Mouse (Mus musculus): ENCODE results near the gene Akip1. TPM values are rescaled to one million over a fixed set of nuclear protein-coding genes. Genes with fewer than 3 reads are reported as not detected.

The Akip1 gene
- total and polyA plus RNA-seq, 3 experiments = 35.0 to 46.2 (median 42.5) TPM

- Histone ChIP-seq H3K4me1 (ENCODE audit: control insufficient read depth in 1 of 2, insufficient read depth in 2 of 2) (peaks cover 3 to 11% of the 10 kb centered on the region in 2 experiments; a peak in 3 of 4 replicates), H3K9ac (ENCODE audit: insufficient read depth, low read depth) (no peak overlapping the region), H3K27ac (ENCODE audit: insufficient read depth, low read depth) (no peak overlapping the region), H3K4me2 (ENCODE audit: insufficient read depth, low read depth, poor library complexity, severe bottlenecking) (no peak overlapping the region), H3K36me3 (replicated peaks in 1 of 2; ENCODE audit: control insufficient read depth in 1 of 2, insufficient read depth in 1 of 2, low read length in 1 of 2) (no peaks in the 10 kb centered on the region), H3K79me2 (replicated peaks; ENCODE audit: control insufficient read depth, extremely low read depth, insufficient read depth, poor library complexity, severe bottlenecking) (no peaks in the 10 kb centered on the region; the same call in 1 of the 2 replicates), H3K27me3 (replicated peaks) (no peaks in the 10 kb centered on the region), H3K4me3 (replicated peaks in 1 of 3; ENCODE audit: low read depth in 2 of 3, low read length in 2 of 3, poor library complexity in 1 of 3) (no peak overlapping the region), H3K9me3 (replicated peaks; ENCODE audit: low read length) (no peaks in the 10 kb centered on the region)
- dilution Hi-C loops (cut with MboI; ENCODE audit: extremely low pct_ligation_motif_present, extremely low pct_unique_long_range_greater_than_20kb, low sequenced_read_pairs) (no loop called here), in situ Hi-C loops (cut with MboI; ENCODE audit: low pct_ligation_motif_present, low pct_unique_long_range_greater_than_20kb, low sequenced_read_pairs) (loop anchor here (10.0 kb wide), 1 partner anchor 175 kb away; no protein-coding TSS in a partner anchor)
- no peak for DNase-seq (ENCODE audit: extremely low read depth)
- TF ChIP-seq USF1 (IDR thresholded peaks at IDR 0.05; ENCODE audit: low read depth, low read length) (no peak), SMC3 (IDR thresholded peaks at IDR 0.05; ENCODE audit: low read depth, low read length) (peak; percentile 27; the same call in 1 of the 2 replicates), CTCF (conservative IDR thresholded peaks at IDR 0.05 in 1 of 2, IDR thresholded peaks at IDR 0.05 in 1 of 2; ENCODE audit: low read depth in 2 of 2, low read length in 2 of 2) (peak; percentile 6 to 53; a peak in 2 of 4 replicates), RAD21 (IDR thresholded peaks at IDR 0.05; ENCODE audit: low read depth, low read length) (peak; percentile 14), SIN3A (IDR thresholded peaks at IDR 0.05; ENCODE audit: low read length) (no peak), RCOR1 (conservative IDR thresholded peaks at IDR 0.05; ENCODE audit: low read depth, low read length) (no peak)
Measured at GRCm38 (mm10) chr7:109700213-109700612, 3.3 kb upstream of the Akip1 start.

- Histone ChIP-seq H3K36me3 (replicated peaks in 1 of 2; ENCODE audit: control insufficient read depth in 1 of 2, insufficient read depth in 1 of 2, low read length in 1 of 2) (peaks cover 4 to 7% of the 10 kb centered on the region in 2 experiments), H3K4me3 (replicated peaks in 1 of 3; ENCODE audit: low read depth in 2 of 3, low read length in 2 of 3, poor library complexity in 1 of 3) (no peak overlapping the region), H3K4me1 (ENCODE audit: control insufficient read depth in 1 of 2, insufficient read depth in 2 of 2) (peaks cover 5 to 35% of the 10 kb centered on the region in 2 experiments; a peak in 3 of 4 replicates), H3K27ac (ENCODE audit: insufficient read depth, low read depth) (no peak overlapping the region), H3K9ac (ENCODE audit: insufficient read depth, low read depth) (no peak overlapping the region), H3K27me3 (replicated peaks) (no peaks in the 10 kb centered on the region), H3K9me3 (replicated peaks; ENCODE audit: low read length) (no peaks in the 10 kb centered on the region), H3K79me2 (replicated peaks; ENCODE audit: control insufficient read depth, extremely low read depth, insufficient read depth, poor library complexity, severe bottlenecking) (no peaks in the 10 kb centered on the region; the same call in 1 of the 2 replicates), H3K4me2 (ENCODE audit: insufficient read depth, low read depth, poor library complexity, severe bottlenecking) (no peak overlapping the region)
- no peak for DNase-seq (ENCODE audit: extremely low read depth)
- TF ChIP-seq CHD1 (IDR thresholded peaks at IDR 0.05; ENCODE audit: low read depth, low read length) (no peak), KAT2A (IDR thresholded peaks at IDR 0.05; ENCODE audit: insufficient replicate concordance, low read length) (no peak)
- dilution Hi-C loops (cut with MboI; ENCODE audit: extremely low pct_ligation_motif_present, extremely low pct_unique_long_range_greater_than_20kb, low sequenced_read_pairs) = no loop called here
- in situ Hi-C loops (cut with MboI; ENCODE audit: low pct_ligation_motif_present, low pct_unique_long_range_greater_than_20kb, low sequenced_read_pairs) = loop anchor here (10.0 kb wide), 1 partner anchor 178 kb away; no protein-coding TSS in a partner anchor
Measured at GRCm38 (mm10) chr7:109702721-109703120, 769 bp upstream of the Akip1 start.

GRCm38 (mm10) chr7:109704016-109704377, 507 bp downstream of the Akip1 start:
- Histone ChIP-seq H3K79me2 (replicated peaks; ENCODE audit: control insufficient read depth, extremely low read depth, insufficient read depth, poor library complexity, severe bottlenecking) (no peaks in the 10 kb centered on the region; the same call in 1 of the 2 replicates), H3K9ac (ENCODE audit: insufficient read depth, low read depth) (peak overlapping the region; percentile 46), H3K27me3 (replicated peaks) (no peaks in the 10 kb centered on the region), H3K4me2 (ENCODE audit: insufficient read depth, low read depth, poor library complexity, severe bottlenecking) (0 out of 2 replicates have a peak overlapping the region, but pooled peaks have one; percentile 17), H3K4me1 (ENCODE audit: control insufficient read depth in 1 of 2, insufficient read depth in 2 of 2) (peaks cover 5 to 44% of the 10 kb centered on the region in 2 experiments; a peak in 3 of 4 replicates), H3K4me3 (replicated peaks in 1 of 3; ENCODE audit: low read depth in 2 of 3, low read length in 2 of 3, poor library complexity in 1 of 3) (peak overlapping the region; percentile 73 to 86 (median 77)), H3K9me3 (replicated peaks; ENCODE audit: low read length) (no peaks in the 10 kb centered on the region), H3K36me3 (replicated peaks in 1 of 2; ENCODE audit: control insufficient read depth in 1 of 2, insufficient read depth in 1 of 2, low read length in 1 of 2) (peaks cover 14 to 20% of the 10 kb centered on the region in 2 experiments), H3K27ac (ENCODE audit: insufficient read depth, low read depth) (no peak overlapping the region)
- no peak for TF ChIP-seq ZC3H11A (IDR thresholded peaks at IDR 0.05; ENCODE audit: low read depth, low read length)
- TF ChIP-seq SIN3A (IDR thresholded peaks at IDR 0.05; ENCODE audit: low read length) = no peak; the same call in 1 of the 2 replicates
- no peak for TF ChIP-seq RCOR1 (conservative IDR thresholded peaks at IDR 0.05; ENCODE audit: low read depth, low read length)
- no peak for TF ChIP-seq CTCF (conservative IDR thresholded peaks at IDR 0.05 in 1 of 2, IDR thresholded peaks at IDR 0.05 in 1 of 2; ENCODE audit: low read depth in 2 of 2, low read length in 2 of 2)
- no peak for TF ChIP-seq NELFE (IDR thresholded peaks at IDR 0.05; ENCODE audit: low read depth, low read length)
- TF ChIP-seq POLR2AphosphoS2 (IDR thresholded peaks at IDR 0.05; ENCODE audit: low read depth, low read length) = no peak
- TF ChIP-seq SMC3 (IDR thresholded peaks at IDR 0.05; ENCODE audit: low read depth, low read length) = no peak
- no peak for TF ChIP-seq MAZ (IDR thresholded peaks at IDR 0.05; ENCODE audit: low read depth, low read length)
- no peak for TF ChIP-seq USF1 (IDR thresholded peaks at IDR 0.05; ENCODE audit: low read depth, low read length)
- TF ChIP-seq NRF1 (IDR thresholded peaks at IDR 0.05; ENCODE audit: low read depth, low read length) = no peak
- TF ChIP-seq MAFK (IDR thresholded peaks at IDR 0.05; ENCODE audit: insufficient replicate concordance, low read length) = no peak
- TF ChIP-seq ETS1 (conservative IDR thresholded peaks at IDR 0.05; ENCODE audit: low read depth, low read length) = no peak
- TF ChIP-seq POLR2A (IDR thresholded peaks at IDR 0.05; ENCODE audit: low read depth, low read length) = no peak
- no peak for TF ChIP-seq MYC (IDR thresholded peaks at IDR 0.05; ENCODE audit: low read depth, low read length)
- TF ChIP-seq EP300 (IDR thresholded peaks at IDR 0.05; ENCODE audit: low read length) = no peak
- no peak for TF ChIP-seq MAX (IDR thresholded peaks at IDR 0.05; ENCODE audit: low read length)
- TF ChIP-seq ELF1 (IDR thresholded peaks at IDR 0.05; ENCODE audit: low read depth, low read length) = no peak
- no peak for TF ChIP-seq ZMIZ1 (IDR thresholded peaks at IDR 0.05; ENCODE audit: low read depth, low read length)
- in situ Hi-C loops (cut with MboI; ENCODE audit: low pct_ligation_motif_present, low pct_unique_long_range_greater_than_20kb, low sequenced_read_pairs) = loop anchor here (10.0 kb wide), 1 partner anchor 179 kb away; no protein-coding TSS in a partner anchor
- DNase-seq (ENCODE audit: extremely low read depth) = peak; percentile 33
- dilution Hi-C loops (cut with MboI; ENCODE audit: extremely low pct_ligation_motif_present, extremely low pct_unique_long_range_greater_than_20kb, low sequenced_read_pairs) = no loop called here
